15 mouse cellular contexts compared by ENCODE assay signal in genomic region chr15:8783567-8783966, GRCm38 (mm10).
"Had no signal": no experiment of that assay in that cellular context is flagged by ENCODE, and none has a peak within 500 bp of the region (broad histone marks: within the 10 kb centered on the region; RNA-seq: fewer than 3 reads in every experiment).

No protein-coding gene starts in this region.

- H3K27ac ChIP-seq: kidney, embryonic 15.5 days; limb, embryonic 15.5 days; liver, embryonic 13.5 days; lung, embryonic 15.5 days; macrophage; midbrain, embryonic 12.5 days; neural tube, embryonic 15.5 days had no signal

- H3K4me3 ChIP-seq: kidney, embryonic 15.5 days; limb, embryonic 15.5 days; liver, embryonic 13.5 days; lung, embryonic 15.5 days; megakaryocyte, embryonic 14.5 days; midbrain, embryonic 12.5 days; neural tube, embryonic 15.5 days had no signal

- H3K27me3 ChIP-seq: kidney, embryonic 15.5 days; limb, embryonic 15.5 days; liver, embryonic 13.5 days; lung, embryonic 15.5 days; megakaryocyte, embryonic 14.5 days; midbrain, embryonic 12.5 days; neural tube, embryonic 15.5 days had no signal

- H3K9me3 ChIP-seq: kidney, embryonic 15.5 days; limb, embryonic 15.5 days; liver, embryonic 13.5 days; lung, embryonic 15.5 days; midbrain, embryonic 12.5 days; neural tube, embryonic 15.5 days had no signal

- H3K4me1 ChIP-seq: kidney, embryonic 15.5 days; liver, embryonic 13.5 days; lung, embryonic 15.5 days; megakaryocyte, embryonic 14.5 days had no signal

- DNase-seq: kidney, postnatal 14 days; liver, embryonic 13.5 days; liver, postnatal 0 days; lung, postnatal 14 days; right cerebral cortex, adult 18-20 months; right cerebral cortex, postnatal 25 days; thymus, postnatal 36 days had no signal

- ATAC-seq: liver, postnatal 0 days; midbrain, embryonic 16.5 days had no signal

- H3K36me3 ChIP-seq: kidney, embryonic 15.5 days; limb, embryonic 15.5 days; liver, embryonic 13.5 days; lung, embryonic 15.5 days; midbrain, embryonic 12.5 days; neural tube, embryonic 15.5 days had no signal

- H3K4me2 ChIP-seq: kidney, embryonic 15.5 days; limb, embryonic 15.5 days; liver, embryonic 13.5 days; lung, embryonic 15.5 days; midbrain, embryonic 12.5 days; neural tube, embryonic 15.5 days had no signal

- H3K9ac ChIP-seq: kidney, embryonic 15.5 days; limb, embryonic 15.5 days; liver, embryonic 13.5 days; liver, postnatal 0 days; lung, embryonic 15.5 days; midbrain, embryonic 12.5 days; neural tube, embryonic 15.5 days had no signal
